Comparison of ENCODE assay signal across 7 mouse cellular contexts in genomic region chr1:64533471-64534443, GRCm38 (mm10). TPM values are rescaled to one million over a fixed set of nuclear protein-coding genes. Genes with fewer than 3 reads are reported as not detected.
DNase-seq lines count a peak whose midpoint lies in the region; ATAC-seq and TF ChIP-seq lines count a peak whose summit lies in the region.

No protein-coding gene starts in this region.

- peak overlapping the region; percentile 77 for H3K4me2 ChIP-seq in forebrain, embryonic 15.5 days (replicated peaks)
- H3K4me2 ChIP-seq in hindbrain, embryonic 14.5 days (replicated peaks): peak overlapping the region; percentile 67
- peak overlapping the region; percentile 79 for H3K4me2 ChIP-seq in midbrain, embryonic 11.5 days

- intact Hi-C loops in left cerebral cortex, postnatal 4 days (cut with DNase I): loop anchor here (10.0 kb wide), 1 partner anchor 869 kb away; no protein-coding TSS in a partner anchor

- CTCF ChIA-PET in Patski (lab: Charles Lee): no interaction called here

- peaks cover 40% of the 10 kb centered on the region for H3K4me1 ChIP-seq in forebrain, embryonic 15.5 days
- H3K4me1 ChIP-seq in hindbrain, embryonic 14.5 days (replicated peaks; ENCODE audit: control insufficient read depth, insufficient read depth, low read length): peaks cover 42% of the 10 kb centered on the region
- peaks cover 16% of the 10 kb centered on the region for H3K4me1 ChIP-seq in midbrain, embryonic 11.5 days (ENCODE audit: control insufficient read depth, insufficient read depth, low read length)

- in situ Hi-C loops in Patski (cut with MboI; ENCODE audit: low pct_unique_long_range_greater_than_20kb): loop anchor here (5.0 kb wide), 1 partner anchor 174 kb away; no protein-coding TSS in a partner anchor

- peak overlapping the region; percentile 98 for H3K4me3 ChIP-seq in forebrain, embryonic 15.5 days
- H3K4me3 ChIP-seq in hindbrain, embryonic 14.5 days (replicated peaks; ENCODE audit: low read length): peak overlapping the region; percentile 75
- peak overlapping the region; percentile 87 for H3K4me3 ChIP-seq in midbrain, embryonic 11.5 days (ENCODE audit: low read depth, low read length)

- no peaks in the 10 kb centered on the region for H3K9me3 ChIP-seq in forebrain, embryonic 15.5 days
- H3K9me3 ChIP-seq in hindbrain, embryonic 14.5 days (ENCODE audit: control insufficient read depth, low read length): no peaks in the 10 kb centered on the region
- no peaks in the 10 kb centered on the region for H3K9me3 ChIP-seq in midbrain, embryonic 11.5 days (ENCODE audit: control insufficient read depth, low read length)

- H3K27me3 ChIP-seq in Patski: no peaks in the 10 kb centered on the region
- H3K27me3 ChIP-seq in forebrain, embryonic 15.5 days: no peaks in the 10 kb centered on the region
- H3K27me3 ChIP-seq in hindbrain, embryonic 14.5 days (ENCODE audit: control insufficient read depth, insufficient read depth, low read length): no peaks in the 10 kb centered on the region
- H3K27me3 ChIP-seq in midbrain, embryonic 11.5 days (ENCODE audit: control insufficient read depth, insufficient read depth, low read length): no peaks in the 10 kb centered on the region

- H3K36me3 ChIP-seq in forebrain, embryonic 15.5 days: no peaks in the 10 kb centered on the region
- no peaks in the 10 kb centered on the region for H3K36me3 ChIP-seq in hindbrain, embryonic 14.5 days (replicated peaks; ENCODE audit: control insufficient read depth, insufficient read depth)
- no peaks in the 10 kb centered on the region for H3K36me3 ChIP-seq in midbrain, embryonic 11.5 days (ENCODE audit: control insufficient read depth, insufficient read depth, low read length)

- H3K27ac ChIP-seq in forebrain, embryonic 15.5 days (replicated peaks): peak overlapping the region; percentile 100
- peak overlapping the region; percentile 100 for H3K27ac ChIP-seq in hindbrain, embryonic 14.5 days
- H3K27ac ChIP-seq in midbrain, embryonic 11.5 days (ENCODE audit: low read depth, low read length): peak overlapping the region; percentile 99

- no peak for DNase-seq in Patski (ENCODE audit: low read depth, low spot score)
- DNase-seq in hindbrain, embryonic 14.5 days (ENCODE audit: low spot score): peak; percentile 38
- peak; percentile 46 for DNase-seq in left cerebral cortex, postnatal 4 days
- DNase-seq in midbrain, embryonic 11.5 days (ENCODE audit: low spot score, missing footprints): peak; percentile 93
- DNase-seq in spleen, adult 12 weeks (ENCODE audit: low spot score): peak; percentile 52

- POLR2A ChIA-PET in Patski (lab: Charles Lee): interaction anchor here (0.7 to 2.2 kb wide), 4 partner anchors 17 to 412 kb away, joined by 3 to 5 read pairs (median 4); partner anchors contain the start of gene Klf7

- ATAC-seq in Patski: peak; percentile 6
- ATAC-seq in cerebellum, adult (ENCODE audit: insufficient number of reproducible peaks, low FRiP score, low TSS enrichment): peak; percentile 8
- ATAC-seq in forebrain, embryonic 15.5 days (replicated peaks): no peak
- ATAC-seq in hindbrain, embryonic 14.5 days (ENCODE audit: low FRiP score): no peak
- ATAC-seq in midbrain, embryonic 11.5 days (ENCODE audit: low FRiP score): no peak

- TF ChIP-seq CTCF in Patski (IDR thresholded peaks at IDR 0.05): no peak

- under 1% methylated on average over 35 of the region's 35 CpGs for WGBS in forebrain, embryonic 15.5 days
- under 1% methylated on average over 35 of the region's 35 CpGs for WGBS in hindbrain, embryonic 14.5 days
- WGBS in midbrain, embryonic 11.5 days: 2% methylated on average over 30 of the region's 35 CpGs

- peak overlapping the region; percentile 98 for H3K9ac ChIP-seq in forebrain, embryonic 15.5 days (replicated peaks)
- peak overlapping the region; percentile 97 for H3K9ac ChIP-seq in hindbrain, embryonic 14.5 days
- H3K9ac ChIP-seq in midbrain, embryonic 11.5 days (ENCODE audit: low read length): peak overlapping the region; percentile 99

RNA-seq across cellular contexts. Expression of gene Creb1, which starts 1.3 kb away (rescaled TPM):
- 27.1 TPM for polyA plus RNA-seq in Patski (2021)
- 46.1 and 48.4 TPM in 2 replicates for polyA plus RNA-seq in forebrain, embryonic 15.5 days (2015; fragmentation: Nextera tagmentation; extraction: Ambion mirVana)
- polyA plus RNA-seq in hindbrain, embryonic 14.5 days (2014; fragmentation: Nextera tagmentation; extraction: Ambion mirVana): 40.8 and 47.6 TPM in 2 replicates
- total RNA-seq in left cerebral cortex, postnatal 4 days (2021): 10 to 100 TPM; 53.8 to 62.6 TPM
- polyA plus RNA-seq in midbrain, embryonic 11.5 days (2014; fragmentation: Nextera tagmentation; extraction: Ambion mirVana): 59.7 and 71.4 TPM in 2 replicates

Comparison
In these comparisons a context has a peak if more than half of its experiments do, and no peak if none do; other contexts are left out.
1. ATAC-seq: peak in Patski (single experiment) and cerebellum, adult (single experiment); none in forebrain, embryonic 15.5 days (single experiment), hindbrain, embryonic 14.5 days (single experiment) and midbrain, embryonic 11.5 days (single experiment).
2. Peak in every context shown above with its lines, with median percentiles within 50 percentile points of each other: H3K27ac ChIP-seq, H3K4me2 ChIP-seq, H3K4me3 ChIP-seq and H3K9ac ChIP-seq.